Mouse (Mus musculus): Measurements from ENCODE around the gene Mtmr4. TPM values are rescaled to one million over a fixed set of nuclear protein-coding genes. Genes with fewer than 3 reads are reported as not detected.
A peak's percentile ranks its signal among the peaks of the same experiment; 100 is the strongest.

Mtmr4 gene
- total and polyA plus RNA-seq, 3 experiments, result 29.4 to 32.9 (median 29.5) TPM

DNA sequence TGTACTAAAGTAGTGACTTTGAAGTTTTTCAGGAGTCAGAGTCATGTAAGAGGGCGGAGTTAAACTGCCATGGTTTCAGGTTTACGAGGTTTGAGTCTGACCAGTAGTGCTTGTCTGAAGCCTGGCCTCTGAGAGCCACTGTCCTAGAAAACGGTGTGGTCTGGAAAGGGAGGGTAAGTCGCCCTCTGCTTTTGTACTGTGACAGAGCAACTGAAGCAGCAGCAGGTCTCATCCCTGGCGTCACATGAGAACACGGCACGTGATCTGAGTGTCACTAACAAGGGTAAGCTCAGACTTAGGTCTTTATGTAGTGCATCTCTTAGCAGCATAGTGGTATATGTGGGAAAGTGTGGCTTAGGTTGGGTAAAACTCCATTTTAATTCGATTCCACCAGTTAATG lies 49.7 kb upstream of the Mtmr4 start:
- H3K27me3 ChIP-seq (replicated peaks), result no peaks in the 10 kb centered on the region
- H3K4me1 ChIP-seq (ENCODE audit: control insufficient read depth in 1 of 2, insufficient read depth in 2 of 2), result peaks cover 3 to 17% of the 10 kb centered on the region in 2 experiments; a peak in 3 of 4 replicates
- H3K27ac ChIP-seq (ENCODE audit: insufficient read depth, low read depth), result no peak overlapping the region
- dilution Hi-C loops (cut with MboI; ENCODE audit: extremely low pct_ligation_motif_present, extremely low pct_unique_long_range_greater_than_20kb, low sequenced_read_pairs) (no loop called here), in situ Hi-C loops (cut with MboI; ENCODE audit: low pct_ligation_motif_present, low pct_unique_long_range_greater_than_20kb, low sequenced_read_pairs) (no loop called here)
- TF ChIP-seq USF1 (IDR thresholded peaks at IDR 0.05; ENCODE audit: low read depth, low read length) (peak; percentile 12; the same call in 1 of the 2 replicates), JUND (conservative IDR thresholded peaks at IDR 0.05; ENCODE audit: low read depth, low read length) (no peak), ELF1 (IDR thresholded peaks at IDR 0.05; ENCODE audit: low read depth, low read length) (no peak), MEF2A (IDR thresholded peaks at IDR 0.05; ENCODE audit: borderline replicate concordance, low read depth, low read length) (no peak), BHLHE40 (IDR thresholded peaks at IDR 0.05; ENCODE audit: low read depth, low read length) (peak; percentile 46; the same call in 1 of the 2 replicates)
- no peak for DNase-seq (ENCODE audit: extremely low read depth)
- H3K4me3 ChIP-seq (replicated peaks in 1 of 3; ENCODE audit: low read depth in 2 of 3, low read length in 2 of 3, poor library complexity in 1 of 3), result no peak overlapping the region
- H3K36me3 ChIP-seq (replicated peaks in 1 of 2; ENCODE audit: control insufficient read depth in 1 of 2, insufficient read depth in 1 of 2, low read length in 1 of 2), result no peaks in the 10 kb centered on the region
- H3K79me2 ChIP-seq (replicated peaks; ENCODE audit: control insufficient read depth, extremely low read depth, insufficient read depth, poor library complexity, severe bottlenecking), result no peaks in the 10 kb centered on the region
- H3K4me2 ChIP-seq (ENCODE audit: insufficient read depth, low read depth, poor library complexity, severe bottlenecking), result no peak overlapping the region; the same call in 1 of the 2 replicates
- no peak overlapping the region for H3K9ac ChIP-seq (ENCODE audit: insufficient read depth, low read depth)
- H3K9me3 ChIP-seq (replicated peaks; ENCODE audit: low read length), result peaks cover 2% of the 10 kb centered on the region

DNA sequence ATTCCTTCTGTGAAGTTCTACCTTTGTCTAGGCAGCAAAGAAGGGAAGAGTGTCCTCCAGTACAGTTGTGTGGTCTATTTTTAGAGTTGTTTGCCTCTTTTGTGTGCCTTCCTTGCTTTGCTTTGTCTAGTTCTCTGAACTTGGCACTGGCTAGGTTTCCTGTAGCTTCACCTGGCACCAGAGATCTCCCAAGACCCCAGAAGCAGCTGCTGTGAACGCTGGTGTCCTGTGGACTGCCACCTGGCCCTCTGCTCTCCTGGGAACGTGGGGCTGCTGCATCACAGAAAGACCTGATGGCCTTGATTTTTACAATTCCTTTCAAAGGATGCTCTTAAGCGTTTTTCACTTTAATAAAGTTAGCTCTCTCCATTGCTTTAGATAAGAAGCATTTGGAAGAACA lies 49.1 kb upstream of the Mtmr4 start:
- Histone ChIP-seq H3K4me1 (ENCODE audit: control insufficient read depth in 1 of 2, insufficient read depth in 2 of 2) (peaks cover 3 to 17% of the 10 kb centered on the region in 2 experiments; a peak in 3 of 4 replicates), H3K4me3 (replicated peaks in 1 of 3; ENCODE audit: low read depth in 2 of 3, low read length in 2 of 3, poor library complexity in 1 of 3) (no peak overlapping the region), H3K9me3 (replicated peaks; ENCODE audit: low read length) (no peaks in the 10 kb centered on the region), H3K27ac (ENCODE audit: insufficient read depth, low read depth) (no peak overlapping the region), H3K4me2 (ENCODE audit: insufficient read depth, low read depth, poor library complexity, severe bottlenecking) (no peak overlapping the region), H3K36me3 (replicated peaks in 1 of 2; ENCODE audit: control insufficient read depth in 1 of 2, insufficient read depth in 1 of 2, low read length in 1 of 2) (no peaks in the 10 kb centered on the region), H3K9ac (ENCODE audit: insufficient read depth, low read depth) (no peak overlapping the region), H3K79me2 (replicated peaks; ENCODE audit: control insufficient read depth, extremely low read depth, insufficient read depth, poor library complexity, severe bottlenecking) (no peaks in the 10 kb centered on the region), H3K27me3 (replicated peaks) (no peaks in the 10 kb centered on the region)
- dilution Hi-C loops (cut with MboI; ENCODE audit: extremely low pct_ligation_motif_present, extremely low pct_unique_long_range_greater_than_20kb, low sequenced_read_pairs) (no loop called here), in situ Hi-C loops (cut with MboI; ENCODE audit: low pct_ligation_motif_present, low pct_unique_long_range_greater_than_20kb, low sequenced_read_pairs) (no loop called here)
- TF ChIP-seq CTCF (conservative IDR thresholded peaks at IDR 0.05 in 1 of 2, IDR thresholded peaks at IDR 0.05 in 1 of 2; ENCODE audit: low read depth in 2 of 2, low read length in 2 of 2) (no peak), CHD1 (IDR thresholded peaks at IDR 0.05; ENCODE audit: low read depth, low read length) (no peak), UBTF (IDR thresholded peaks at IDR 0.05; ENCODE audit: low read depth, low read length) (no peak), EP300 (IDR thresholded peaks at IDR 0.05; ENCODE audit: low read length) (no peak), MAX (IDR thresholded peaks at IDR 0.05; ENCODE audit: low read length) (no peak), JUND (conservative IDR thresholded peaks at IDR 0.05; ENCODE audit: low read depth, low read length) (no peak), ZC3H11A (IDR thresholded peaks at IDR 0.05; ENCODE audit: low read depth, low read length) (no peak), JUN (IDR thresholded peaks at IDR 0.05; ENCODE audit: insufficient read depth, low read depth, low read length) (no peak), NELFE (IDR thresholded peaks at IDR 0.05; ENCODE audit: low read depth, low read length) (no peak), BHLHE40 (IDR thresholded peaks at IDR 0.05; ENCODE audit: low read depth, low read length) (no peak), NRF1 (IDR thresholded peaks at IDR 0.05; ENCODE audit: low read depth, low read length) (no peak), KAT2A (IDR thresholded peaks at IDR 0.05; ENCODE audit: insufficient replicate concordance, low read length) (no peak), MAFK (IDR thresholded peaks at IDR 0.05; ENCODE audit: insufficient replicate concordance, low read length) (no peak), ETS1 (conservative IDR thresholded peaks at IDR 0.05; ENCODE audit: low read depth, low read length) (no peak), E2F4 (IDR thresholded peaks at IDR 0.05; ENCODE audit: insufficient replicate concordance, low read depth, low read length) (no peak), MEF2A (IDR thresholded peaks at IDR 0.05; ENCODE audit: borderline replicate concordance, low read depth, low read length) (no peak), HCFC1 (IDR thresholded peaks at IDR 0.05; ENCODE audit: low read depth, low read length) (no peak)
- no peak for DNase-seq (ENCODE audit: extremely low read depth)

Data from CH12.LX (cell line).